Mouse (Mus musculus) liver, postnatal 0 days (tissue): ENCODE data around the gene Gm9837.

Source experiments
- CTCF ChIP-seq: sonication (generic); IDR thresholded peaks from 2 replicates; pipeline ENCODE4 v1.5.1; 2016; ENCODE audit warnings: antibody characterized with exemption, low read depth
- EP300 ChIP-seq: IDR thresholded peaks from 2 replicates; pipeline ENCODE4 v1.6.1; 2016; ENCODE audit warnings: antibody characterized with exemption, low read depth, mild to moderate bottlenecking

GRCm38 (mm10) chr11:53486822-53487594 is 16.7 kb upstream of the Gm9837 start:
- TF ChIP-seq CTCF = no peak
- TF ChIP-seq EP300 = no peak
